Mouse (Mus musculus) heart, postnatal 0 days (tissue): ENCODE measurements around the gene Nectin1.

ENCODE experiments used
- CTCF ChIP-seq: IDR thresholded peaks from 2 replicates; pipeline ENCODE4 v1.5.1; 2016; ENCODE audit warnings: antibody characterized with exemption, control low read depth, low read depth
- EP300 ChIP-seq: IDR thresholded peaks from 2 replicates; pipeline ENCODE4 v1.6.1; 2016; ENCODE audit warnings: antibody characterized with exemption, low read depth

DNA sequence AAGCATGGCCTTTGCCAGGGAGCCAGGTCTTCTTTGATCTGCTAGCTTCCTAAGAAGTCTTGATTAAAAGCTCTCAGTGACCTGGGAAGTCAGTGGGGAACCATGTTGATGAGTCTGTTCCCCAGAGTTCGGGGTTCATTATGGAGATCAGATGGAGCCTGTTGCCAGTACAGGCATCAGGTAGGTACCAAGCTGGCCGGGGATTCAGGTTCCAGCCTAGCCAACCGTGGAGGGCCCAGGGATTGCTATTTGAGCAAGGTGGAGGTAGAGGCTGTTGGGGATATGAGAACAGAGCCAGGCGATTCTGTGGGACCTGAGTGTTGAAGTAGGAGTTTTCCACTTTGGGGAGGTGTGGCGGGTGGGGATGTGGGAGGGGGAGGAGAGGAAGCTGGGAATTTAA lies 30.6 kb downstream of the Nectin1 start:
- no peak for TF ChIP-seq CTCF
- no peak for TF ChIP-seq EP300
